Mouse (Mus musculus) heart, adult 2 months (tissue): ENCODE measurements around the gene Cldn7. TPM values are rescaled to one million over a fixed set of nuclear protein-coding genes. Genes with fewer than 3 reads are reported as not detected.

Source experiments
- DNase-seq, 2 experiments: peaks; one replicate each; pipeline ENCODE4 v3.0.0; 2021
- H3K27ac ChIP-seq: fragments of 200-600 bp; 2 replicates; pipeline ENCODE4 v1.8.1; 2022
- H3K27me3 ChIP-seq: fragments of 200-500 bp; 2 replicates; pipeline ENCODE4 v1.6.1; 2012; ENCODE audit warnings: mild to moderate bottlenecking, low read length, inconsistent platforms, mixed read lengths; ENCODE audit not compliant: control insufficient read depth, insufficient read depth
- H3K36me3 ChIP-seq: fragments of 200-500 bp; 2 replicates; pipeline ENCODE4 v1.6.1; 2012; ENCODE audit warnings: low read length, inconsistent platforms; ENCODE audit not compliant: control insufficient read depth, insufficient read depth
- H3K4me1 ChIP-seq: fragments of 200-500 bp; 2 replicates; pipeline ENCODE4 v1.6.1; 2011; ENCODE audit warnings: low read length; ENCODE audit not compliant: control insufficient read depth, insufficient read depth
- H3K4me3 ChIP-seq: fragments of 200-600 bp; 2 replicates; pipeline ENCODE4 v1.8.1; 2022
- H3K79me2 ChIP-seq: fragments of 200-500 bp; replicated peaks from 2 replicates; pipeline ENCODE4 v1.6.1; 2012; ENCODE audit warnings: mild to moderate bottlenecking, inconsistent platforms, low read length, moderate library complexity, mixed read lengths; ENCODE audit not compliant: control insufficient read depth, insufficient read depth
- H3K9ac ChIP-seq: fragments of 200-500 bp; 2 replicates; pipeline ENCODE4 v1.6.1; 2012; ENCODE audit warnings: low read depth, mild to moderate bottlenecking, control low read depth, inconsistent platforms, low read length, mixed read lengths
- CTCF ChIP-seq: fragments of 200-600 bp; IDR thresholded peaks from 2 replicates; pipeline ENCODE4 v1.8.1; 2022; ENCODE audit warnings: antibody characterized with exemption, mild to moderate bottlenecking, moderate library complexity
- EP300 ChIP-seq: fragments of 200-500 bp; IDR thresholded peaks from 2 replicates; pipeline ENCODE4 v1.6.1; 2011; ENCODE audit warnings: low read depth, low read length, control low read depth; ENCODE audit not compliant: insufficient read depth
- POLR2A ChIP-seq: fragments of 200-500 bp; IDR thresholded peaks from 2 replicates; pipeline ENCODE4 v1.6.1; 2011; ENCODE audit warnings: mild to moderate bottlenecking, low read depth, low read length, control low read depth; ENCODE audit not compliant: insufficient read depth
- WGBS: fragments of 180-500 bp; shearing (Covaris S2); methylation state at CpG from one replicate; pipeline ENCODE4 v1.1.7; 2018; 5-methylcytosine and 5-hydroxymethylcytosine counted together
- intact Hi-C: fragments of 180-260 bp; cut with DNase I; formaldehyde crosslinking; loops from one replicate; pipeline ENCODE4 v1.15.1; 2025
- polyA plus RNA-seq: library from polyadenylated mRNA; depleted of rRNA; stranded (reverse); fragments of >200 nt; gene quantifications from 2 replicates; pipeline ENCODE4 v1.2.3, GENCODE M21; 2012
- total RNA-seq, 2 experiments: library from RNA; stranded (reverse); gene quantifications; 2 replicates each; pipeline ENCODE4 v1.2.3; 2021

Gene Cldn7
- total and polyA plus RNA-seq, 3 experiments: 3.5 TPM; not detected in 2

- Histone ChIP-seq H3K27ac (peak overlapping the region; percentile 97), H3K36me3 (peaks cover 15% of the 10 kb centered on the region), H3K4me1 (peaks cover 5% of the 10 kb centered on the region), H3K27me3 (no peaks in the 10 kb centered on the region), H3K9ac (peak overlapping the region; percentile 91), H3K79me2 (peaks cover 1% of the 10 kb centered on the region), H3K4me3 (peak overlapping the region; percentile 98)
- peak in 1 of 2 experiments; percentile 52 for DNase-seq
- WGBS: 2% methylated on average over 65 of the region's 66 CpGs
- intact Hi-C loops: loop anchor here (10.0 kb wide), 1 partner anchor 582 kb away; the partner anchor contains the start of gene Kdm6b
- no peak for TF ChIP-seq POLR2A
- no peak for TF ChIP-seq CTCF
- no peak for TF ChIP-seq EP300
Observed at GRCm38 (mm10) chr11:69996161-69997061, 31.8 kb downstream of the Cldn7 start.

GRCm38 (mm10) chr11:69997070-69997509 is 32.5 kb downstream of the Cldn7 start:
- Histone ChIP-seq H3K4me1 (peaks cover 5% of the 10 kb centered on the region), H3K4me3 (peak overlapping the region; percentile 98), H3K27ac (peak overlapping the region; percentile 97), H3K27me3 (no peaks in the 10 kb centered on the region), H3K36me3 (peaks cover 15% of the 10 kb centered on the region), H3K9ac (peak overlapping the region; percentile 91), H3K79me2 (peaks cover 3% of the 10 kb centered on the region)
- intact Hi-C loops: loop anchor here (10.0 kb wide), 1 partner anchor 582 kb away; the partner anchor contains the start of gene Kdm6b
- WGBS: 1% methylated on average over 29 of the region's 44 CpGs
- TF ChIP-seq POLR2A: peak; percentile 64; the same call in 1 of the 2 replicates
- no peak for TF ChIP-seq CTCF
- DNase-seq: peak; percentile 94

- no peak overlapping the region for H3K4me3 ChIP-seq
- peaks cover 7% of the 10 kb centered on the region for H3K36me3 ChIP-seq
- no peaks in the 10 kb centered on the region for H3K27me3 ChIP-seq
- TF ChIP-seq CTCF (peak; percentile 37), POLR2A (no peak)
- H3K79me2 ChIP-seq: peaks cover 5% of the 10 kb centered on the region
- H3K4me1 ChIP-seq: peaks cover 1% of the 10 kb centered on the region
- intact Hi-C loops: loop anchor here (10.0 kb wide), 1 partner anchor 584 kb away; the partner anchor contains the start of gene Kdm6b
- no peak overlapping the region for H3K9ac ChIP-seq
- DNase-seq: no peak
- 87% methylated on average over 27 of the region's 27 CpGs for WGBS
- no peak overlapping the region for H3K27ac ChIP-seq
Observed at GRCm38 (mm10) chr11:69998567-69999491, 34.2 kb downstream of the Cldn7 start.

- 82% methylated on average over 8 of the region's 8 CpGs for WGBS
- peaks cover 5% of the 10 kb centered on the region for H3K79me2 ChIP-seq
- peaks cover 4% of the 10 kb centered on the region for H3K36me3 ChIP-seq
- no peak for TF ChIP-seq POLR2A
- no peak for TF ChIP-seq CTCF
- TF ChIP-seq EP300: no peak
- intact Hi-C loops: loop anchor here (2.0 to 10.0 kb wide), 3 partner anchors 15 to 585 kb away; partner anchors contain the start of genes Acadvl, Kdm6b and Ybx2
- no peak overlapping the region for H3K4me3 ChIP-seq
- H3K4me1 ChIP-seq: peaks cover 1% of the 10 kb centered on the region
- peak overlapping the region; percentile 55 for H3K27ac ChIP-seq
- no peak for DNase-seq
- H3K9ac ChIP-seq: no peak overlapping the region
- no peaks in the 10 kb centered on the region for H3K27me3 ChIP-seq
Observed at GRCm38 (mm10) chr11:69999666-70000065, 35.1 kb downstream of the Cldn7 start.

- peak; percentile 90 for TF ChIP-seq POLR2A
- TF ChIP-seq CTCF: no peak
- peak; percentile 97 for TF ChIP-seq EP300
- H3K4me3 ChIP-seq: peak within 1 kb of the TSS; percentile 71
- H3K36me3 ChIP-seq: no peaks in the 10 kb centered on the region
- under 1% methylated on average over 48 of the region's 48 CpGs for WGBS
- peak; percentile 86 to 91 for DNase-seq
- H3K79me2 ChIP-seq: peaks cover 5% of the 10 kb centered on the region
- intact Hi-C loops: loop anchor here (2.0 kb wide), 2 partner anchors 14 to 66 kb away; partner anchors contain the start of genes Acadvl and Ybx2
- H3K27me3 ChIP-seq: no peaks in the 10 kb centered on the region
- H3K27ac ChIP-seq: peak within 1 kb of the TSS; percentile 85
- peaks cover 1% of the 10 kb centered on the region for H3K4me1 ChIP-seq
- H3K9ac ChIP-seq: peak within 1 kb of the TSS; percentile 93
Observed at GRCm38 (mm10) chr11:70000396-70000898, 35.9 kb downstream of the Cldn7 start, which contains the start of gene Dvl2. Dvl2 (plus strand) TSS chr11:70000595.
